Mouse (Mus musculus) bone marrow, adult 2 months (tissue): ENCODE results near the gene Mipep.

Experiments used
- CTCF ChIP-seq: fragments of 200-500 bp; IDR thresholded peaks from 2 replicates; pipeline ENCODE4 v1.5.1; 2011; ENCODE audit warnings: low read length, control low read depth; ENCODE audit not compliant: control insufficient read depth, insufficient read depth
- POLR2A ChIP-seq: fragments of 200-500 bp; IDR thresholded peaks from 2 replicates; pipeline ENCODE4 v1.6.1; 2011; ENCODE audit warnings: low read depth, mild to moderate bottlenecking, control low read depth, low read length, borderline replicate concordance; ENCODE audit not compliant: control insufficient read depth

GRCm38 (mm10) chr14:60906421-60907374 is 122.3 kb downstream of the Mipep start:
- no peak for TF ChIP-seq CTCF
- TF ChIP-seq POLR2A = no peak
